In genomic region chr6:12038268-12038667, GRCm38 (mm10) we compare ENCODE assay signal across 19 mouse cellular contexts.
DNase-seq lines count a peak whose midpoint lies in the region; ATAC-seq and TF ChIP-seq lines count a peak whose summit lies in the region.
"Had no signal": no experiment of that assay in that cellular context is flagged by ENCODE, and none has a peak within 500 bp of the region (broad histone marks: within the 10 kb centered on the region; RNA-seq: fewer than 3 reads in every experiment).

No protein-coding gene starts in this region.

- no peaks in the 10 kb centered on the region for H3K27me3 ChIP-seq in spleen, adult 2 months (ENCODE audit: control insufficient read depth, insufficient read depth, low read length)
- H3K27me3 ChIP-seq in CH12.LX (replicated peaks) = no peaks in the 10 kb centered on the region
- H3K27me3 ChIP-seq: intestine, embryonic 15.5 days had no signal

- in situ Hi-C loops in CH12.LX (cut with MboI; ENCODE audit: low pct_ligation_motif_present, low pct_unique_long_range_greater_than_20kb, low sequenced_read_pairs) = no loop called here

- peaks cover 1% of the 10 kb centered on the region; the same call in 1 of the 2 replicates for H3K36me3 ChIP-seq in spleen, adult 2 months (ENCODE audit: control insufficient read depth, insufficient read depth, low read length)
- H3K36me3 ChIP-seq in CH12.LX (replicated peaks in 1 of 2; ENCODE audit: control insufficient read depth in 1 of 2, insufficient read depth in 1 of 2, low read length in 1 of 2) = no peaks in the 10 kb centered on the region
- H3K36me3 ChIP-seq: heart, embryonic 10.5 days; intestine, embryonic 15.5 days had no signal

- no peaks in the 10 kb centered on the region for H3K79me2 ChIP-seq in CH12.LX (replicated peaks; ENCODE audit: control insufficient read depth, extremely low read depth, insufficient read depth, poor library complexity, severe bottlenecking)

- TF ChIP-seq CTCF in spleen, adult 2 months (IDR thresholded peaks at IDR 0.05; ENCODE audit: extremely low read depth, insufficient read depth, insufficient read length, insufficient replicate concordance) = no peak
- no peak for TF ChIP-seq CTCF in CH12.LX (conservative IDR thresholded peaks at IDR 0.05 in 1 of 2, IDR thresholded peaks at IDR 0.05 in 1 of 2; ENCODE audit: low read depth in 2 of 2, low read length in 2 of 2)

- H3K9ac ChIP-seq in CH12.LX (ENCODE audit: insufficient read depth, low read depth) = no peak overlapping the region
- H3K9ac ChIP-seq: intestine, embryonic 15.5 days had no signal

- TF ChIP-seq POLR2A in spleen, adult 2 months (IDR thresholded peaks at IDR 0.05; ENCODE audit: low read depth, low read length) = no peak
- TF ChIP-seq POLR2A in CH12.LX (IDR thresholded peaks at IDR 0.05; ENCODE audit: low read depth, low read length) = no peak

- TF ChIP-seq RAD21 in CH12.LX (IDR thresholded peaks at IDR 0.05; ENCODE audit: low read depth, low read length) = no peak

- no peak overlapping the region for H3K4me3 ChIP-seq in spleen, adult 2 months (ENCODE audit: extremely low read depth, insufficient read depth, insufficient read length)
- no peak overlapping the region for H3K4me3 ChIP-seq in CH12.LX (replicated peaks in 1 of 3; ENCODE audit: low read depth in 2 of 3, low read length in 2 of 3, poor library complexity in 1 of 3)
- H3K4me3 ChIP-seq: heart, embryonic 10.5 days; intestine, embryonic 15.5 days; left cerebral cortex, adult 2 months had no signal

- WGBS in spleen, adult 2 months = 40% methylated on average over 7 of the region's 7 CpGs

- H3K27ac ChIP-seq in spleen, adult 2 months (ENCODE audit: insufficient read depth, low read length) = no peak overlapping the region
- no peak overlapping the region for H3K27ac ChIP-seq in CH12.LX (ENCODE audit: insufficient read depth, low read depth)
- H3K27ac ChIP-seq: heart, embryonic 10.5 days; intestine, embryonic 15.5 days; left cerebral cortex, adult 2 months; macrophage had no signal

- no peak overlapping the region for H3K4me2 ChIP-seq in CH12.LX (ENCODE audit: insufficient read depth, low read depth, poor library complexity, severe bottlenecking)
- H3K4me2 ChIP-seq: intestine, embryonic 15.5 days had no signal

- no peaks in the 10 kb centered on the region for H3K9me3 ChIP-seq in CH12.LX (replicated peaks; ENCODE audit: low read length)
- H3K9me3 ChIP-seq: heart, embryonic 10.5 days; intestine, embryonic 15.5 days had no signal

- DNase-seq in spleen, adult 2 months (ENCODE audit: low read depth in 1 of 2, low spot score in 2 of 2) = peak; percentile 17 to 55
- DNase-seq in spleen, adult 18-20 months = no peak
- peak; percentile 24 for DNase-seq in CH12.LX (ENCODE audit: extremely low read depth)
- DNase-seq in thymus, postnatal 25 days = peak; percentile 47
- DNase-seq in right cerebral cortex, adult 2 months (ENCODE audit: low spot score in 2 of 2) = no peak
- DNase-seq in gastrocnemius, adult 18-20 months (ENCODE audit: low spot score) = no peak
- DNase-seq in heart, postnatal 25 days (ENCODE audit: low spot score) = no peak
- DNase-seq: adrenal gland, postnatal 25 days; B cell, adult 2 months; cerebellum, adult 9-11 months; gastrocnemius, postnatal 14 days; heart, postnatal 36 days; retina, postnatal 1 day had no signal

- no peaks in the 10 kb centered on the region; the same call in 1 of the 2 replicates for H3K4me1 ChIP-seq in spleen, adult 2 months (ENCODE audit: control insufficient read depth, insufficient read depth, insufficient read length)
- peaks cover 0 to 4% of the 10 kb centered on the region in 2 experiments; a peak in 3 of 4 replicates for H3K4me1 ChIP-seq in CH12.LX (ENCODE audit: control insufficient read depth in 1 of 2, insufficient read depth in 2 of 2)
- H3K4me1 ChIP-seq: heart, embryonic 10.5 days; intestine, embryonic 15.5 days had no signal

- dilution Hi-C loops in CH12.LX (cut with MboI; ENCODE audit: extremely low pct_ligation_motif_present, extremely low pct_unique_long_range_greater_than_20kb, low sequenced_read_pairs) = no loop called here

- peak; percentile 76 for ATAC-seq in inflammation-experienced regulatory T-cells, adult 6 months
- ATAC-seq: intestine, embryonic 15.5 days; midbrain, embryonic 16.5 days had no signal

- no peak for TF ChIP-seq EP300 in CH12.LX (IDR thresholded peaks at IDR 0.05; ENCODE audit: low read length)

- intact Hi-C loops in heart, postnatal 25 days (cut with DNase I) = no loop called here

TF ChIP-seq in CH12.LX, 34 proteins besides CTCF, POLR2A, EP300 and RAD21:
- TF ChIP-seq GABPA (IDR thresholded peaks at IDR 0.05; ENCODE audit: insufficient replicate concordance, low read depth, low read length) = no peak
- TF ChIP-seq TBP (conservative IDR thresholded peaks at IDR 0.05; ENCODE audit: low read depth, low read length) = no peak

Comparison
In these comparisons a context has a peak if more than half of its experiments do, and no peak if none do; other contexts are left out.
1. DNase-seq: peak in spleen, adult 2 months (2 of 2), CH12.LX (single experiment) and thymus, postnatal 25 days (single experiment); none in spleen, adult 18-20 months (0 of 2), right cerebral cortex, adult 2 months (0 of 2), gastrocnemius, adult 18-20 months (single experiment) and heart, postnatal 25 days (single experiment).